Mouse (Mus musculus): ENCODE data around the gene En1.

GRCm38 (mm10) chr1:120603656-120604051 lies 1.4 kb downstream of the En1 start:
- no peak for TF ChIP-seq CTCF (IDR thresholded peaks at IDR 0.05 in 2 of 3, conservative IDR thresholded peaks at IDR 0.05 in 1 of 3; ENCODE audit: control insufficient read depth in 1 of 3, insufficient read depth in 1 of 3, low read depth in 2 of 3, low read length in 3 of 3, poor library complexity in 1 of 3, severe bottlenecking in 1 of 3)
- TF ChIP-seq POLR2A (IDR thresholded peaks at IDR 0.05; ENCODE audit: control insufficient read depth in 1 of 2, insufficient read depth in 1 of 2, low read depth in 1 of 2, low read length in 2 of 2, poor library complexity in 1 of 2): no peak
- TF ChIP-seq RAD21 (IDR thresholded peaks at IDR 0.05; ENCODE audit: low read depth, low read length): no peak
- no peak for TF ChIP-seq USF1 (IDR thresholded peaks at IDR 0.05; ENCODE audit: low read depth, low read length)
- TF ChIP-seq SIN3A (IDR thresholded peaks at IDR 0.05; ENCODE audit: low read length): no peak
